Mouse (Mus musculus): Measurements from ENCODE around the gene Rps6kb1. TPM values are rescaled to one million over a fixed set of nuclear protein-coding genes. Genes with fewer than 3 reads are reported as not detected.
A peak's percentile ranks its signal among the peaks of the same experiment; 100 is the strongest.

Gene Rps6kb1
- polyA plus RNA-seq, 1 experiment = 31.4 TPM

GRCm38 (mm10) chr11:86490782-86491181, 53.8 kb downstream of the Rps6kb1 start:
- Histone ChIP-seq H3K27ac (ENCODE audit: control insufficient read depth, insufficient read depth, low read depth, low read length, poor library complexity) (no peak overlapping the region), H3K4me3 (replicated peaks; ENCODE audit: control insufficient read depth, low read depth, low read length) (no peak overlapping the region), H3K4me1 (ENCODE audit: control insufficient read depth, insufficient read depth, low read length) (no peaks in the 10 kb centered on the region)
- TF ChIP-seq CTCF (IDR thresholded peaks at IDR 0.05; ENCODE audit: control insufficient read depth, insufficient read depth, low read length) (no peak), POLR2A (IDR thresholded peaks at IDR 0.05; ENCODE audit: borderline replicate concordance, control insufficient read depth, low read depth, low read length) (no peak)
- WGBS = 98% methylated on average over 1 of the region's 1 CpGs

GRCm38 (mm10) chr11:86484910-86485510, 59.6 kb downstream of the Rps6kb1 start:
- TF ChIP-seq POLR2A (IDR thresholded peaks at IDR 0.05; ENCODE audit: borderline replicate concordance, control insufficient read depth, low read depth, low read length) (no peak), CTCF (IDR thresholded peaks at IDR 0.05; ENCODE audit: control insufficient read depth, insufficient read depth, low read length) (no peak)
- WGBS = under 1% methylated on average over 25 of the region's 25 CpGs
- Histone ChIP-seq H3K4me3 (replicated peaks; ENCODE audit: control insufficient read depth, low read depth, low read length) (peak overlapping the region; percentile 95), H3K4me1 (ENCODE audit: control insufficient read depth, insufficient read depth, low read length) (no peaks in the 10 kb centered on the region), H3K27ac (ENCODE audit: control insufficient read depth, insufficient read depth, low read depth, low read length, poor library complexity) (peak overlapping the region; percentile 83)

GRCm38 (mm10) chr11:86484101-86484868, 60.3 kb downstream of the Rps6kb1 start, which contains the start of gene Rnft1:
TSS of gene Rnft1 (plus strand) at chr11:86484657.
- TF ChIP-seq POLR2A (IDR thresholded peaks at IDR 0.05; ENCODE audit: borderline replicate concordance, control insufficient read depth, low read depth, low read length) (peak; percentile 72), CTCF (IDR thresholded peaks at IDR 0.05; ENCODE audit: control insufficient read depth, insufficient read depth, low read length) (no peak)
- Histone ChIP-seq H3K4me3 (replicated peaks; ENCODE audit: control insufficient read depth, low read depth, low read length) (peak within 1 kb of the TSS; percentile 95), H3K27ac (ENCODE audit: control insufficient read depth, insufficient read depth, low read depth, low read length, poor library complexity) (peak within 1 kb of the TSS; percentile 83), H3K4me1 (ENCODE audit: control insufficient read depth, insufficient read depth, low read length) (no peaks in the 10 kb centered on the region)
- WGBS = under 1% methylated on average over 68 of the region's 68 CpGs

GRCm38 (mm10) chr11:86473576-86473975, 71.0 kb downstream of the Rps6kb1 start:
- no peak for TF ChIP-seq CTCF (IDR thresholded peaks at IDR 0.05; ENCODE audit: control insufficient read depth, insufficient read depth, low read length)

GRCm38 (mm10) chr11:86472771-86473171, 71.8 kb downstream of the Rps6kb1 start:
- no peak overlapping the region for H3K27ac ChIP-seq (ENCODE audit: control insufficient read depth, insufficient read depth, low read depth, low read length, poor library complexity)
- peaks cover 3% of the 10 kb centered on the region for H3K4me1 ChIP-seq (ENCODE audit: control insufficient read depth, insufficient read depth, low read length)
- H3K4me3 ChIP-seq (replicated peaks; ENCODE audit: control insufficient read depth, low read depth, low read length) = no peak overlapping the region
- 4% methylated on average over 7 of the region's 7 CpGs for WGBS
- TF ChIP-seq CTCF (IDR thresholded peaks at IDR 0.05; ENCODE audit: control insufficient read depth, insufficient read depth, low read length) (no peak), POLR2A (IDR thresholded peaks at IDR 0.05; ENCODE audit: borderline replicate concordance, control insufficient read depth, low read depth, low read length) (no peak)

More at GRCm38 (mm10) chr11:86473576-86473975, 71.0 kb downstream of the Rps6kb1 start:
- Histone ChIP-seq H3K4me3 (replicated peaks; ENCODE audit: control insufficient read depth, low read depth, low read length) (no peak overlapping the region), H3K27ac (ENCODE audit: control insufficient read depth, insufficient read depth, low read depth, low read length, poor library complexity) (no peak overlapping the region), H3K4me1 (ENCODE audit: control insufficient read depth, insufficient read depth, low read length) (peaks cover 3% of the 10 kb centered on the region)
- 51% methylated on average over 3 of the region's 3 CpGs for WGBS

- WGBS = 76% methylated on average over 6 of the region's 6 CpGs
- TF ChIP-seq POLR2A (IDR thresholded peaks at IDR 0.05; ENCODE audit: borderline replicate concordance, control insufficient read depth, low read depth, low read length) (no peak), CTCF (IDR thresholded peaks at IDR 0.05; ENCODE audit: control insufficient read depth, insufficient read depth, low read length) (no peak)
- Histone ChIP-seq H3K4me3 (replicated peaks; ENCODE audit: control insufficient read depth, low read depth, low read length) (no peak overlapping the region), H3K27ac (ENCODE audit: control insufficient read depth, insufficient read depth, low read depth, low read length, poor library complexity) (no peak overlapping the region), H3K4me1 (ENCODE audit: control insufficient read depth, insufficient read depth, low read length) (peaks cover 3% of the 10 kb centered on the region)
These were observed 72.8 kb downstream of the Rps6kb1 start for GRCm38 (mm10) chr11:86471785-86472184.

GRCm38 (mm10) chr11:86468971-86469370, 75.6 kb downstream of the Rps6kb1 start:
- Histone ChIP-seq H3K4me3 (replicated peaks; ENCODE audit: control insufficient read depth, low read depth, low read length) (no peak overlapping the region), H3K4me1 (ENCODE audit: control insufficient read depth, insufficient read depth, low read length) (peaks cover 1% of the 10 kb centered on the region), H3K27ac (ENCODE audit: control insufficient read depth, insufficient read depth, low read depth, low read length, poor library complexity) (no peak overlapping the region)
- WGBS = 59% methylated on average over 4 of the region's 4 CpGs
- no peak for TF ChIP-seq CTCF (IDR thresholded peaks at IDR 0.05; ENCODE audit: control insufficient read depth, insufficient read depth, low read length)
- TF ChIP-seq POLR2A (IDR thresholded peaks at IDR 0.05; ENCODE audit: borderline replicate concordance, control insufficient read depth, low read depth, low read length) = no peak

- no peak overlapping the region for H3K4me3 ChIP-seq (replicated peaks; ENCODE audit: control insufficient read depth, low read depth, low read length)
- no peak overlapping the region for H3K27ac ChIP-seq (ENCODE audit: control insufficient read depth, insufficient read depth, low read depth, low read length, poor library complexity)
- no peak for TF ChIP-seq POLR2A (IDR thresholded peaks at IDR 0.05; ENCODE audit: borderline replicate concordance, control insufficient read depth, low read depth, low read length)
- TF ChIP-seq CTCF (IDR thresholded peaks at IDR 0.05; ENCODE audit: control insufficient read depth, insufficient read depth, low read length) = no peak
- no peaks in the 10 kb centered on the region for H3K4me1 ChIP-seq (ENCODE audit: control insufficient read depth, insufficient read depth, low read length)
- WGBS = 81% methylated on average over 8 of the region's 8 CpGs
These were observed 76.3 kb downstream of the Rps6kb1 start for GRCm38 (mm10) chr11:86468345-86468744.
